Mouse (Mus musculus): ENCODE results near the gene Fkbp1a. TPM values are rescaled to one million over a fixed set of nuclear protein-coding genes. Genes with fewer than 3 reads are reported as not detected.

The Fkbp1a gene
- polyA plus RNA-seq (2017; shearing (Covaris generic)), result 262 TPM

GRCm38 (mm10) chr2:151542323-151543062 lies at the start of gene Fkbp1a:
TSS of gene Fkbp1a (plus strand) at chr2:151542483.

GRCm38 (mm10) chr2:151494035-151494803 lies 48.1 kb upstream of the Fkbp1a start, which contains the start of gene Nsfl1c:
TSS of gene Nsfl1c (plus strand) at chr2:151494182.

GRCm38 (mm10) chr2:151571873-151572700 lies 29.8 kb downstream of the Fkbp1a start, which contains the start of gene Sdcbp2:
TSS of gene Sdcbp2 (plus strand) at chr2:151572622.

Other genes starting within 250 kb of the Fkbp1a start
- not detected for gene 4921509C19Rik, start 66.3 kb upstream of the Fkbp1a start, polyA plus RNA-seq (2017; shearing (Covaris generic))
- gene Nsfl1c, start 48.3 kb upstream of the Fkbp1a start, polyA plus RNA-seq (2017; shearing (Covaris generic)), result 133 TPM
- gene Sdcbp2, start 30.1 kb downstream of the Fkbp1a start, polyA plus RNA-seq (2017; shearing (Covaris generic)), result 23.1 TPM
- gene Snph, start 90.1 kb downstream of the Fkbp1a start, polyA plus RNA-seq (2017; shearing (Covaris generic)), result not detected
- gene Rad21l, start 126.0 kb downstream of the Fkbp1a start, polyA plus RNA-seq (2017; shearing (Covaris generic)), result not detected
- not detected for gene Tmem74b, start 159.5 kb downstream of the Fkbp1a start, polyA plus RNA-seq (2017; shearing (Covaris generic))
- 58.6 TPM for gene Psmf1, start 201.7 kb downstream of the Fkbp1a start, polyA plus RNA-seq (2017; shearing (Covaris generic))